Mouse (Mus musculus): ENCODE data around the gene Ulk3.

Gene Ulk3

GRCm38 (mm10) chr9:57589224-57590126 is at the start of gene Ulk3:
TSS of gene Ulk3 (plus strand) at chr9:57589452.
- peak; percentile 74 for DNase-seq

DNA sequence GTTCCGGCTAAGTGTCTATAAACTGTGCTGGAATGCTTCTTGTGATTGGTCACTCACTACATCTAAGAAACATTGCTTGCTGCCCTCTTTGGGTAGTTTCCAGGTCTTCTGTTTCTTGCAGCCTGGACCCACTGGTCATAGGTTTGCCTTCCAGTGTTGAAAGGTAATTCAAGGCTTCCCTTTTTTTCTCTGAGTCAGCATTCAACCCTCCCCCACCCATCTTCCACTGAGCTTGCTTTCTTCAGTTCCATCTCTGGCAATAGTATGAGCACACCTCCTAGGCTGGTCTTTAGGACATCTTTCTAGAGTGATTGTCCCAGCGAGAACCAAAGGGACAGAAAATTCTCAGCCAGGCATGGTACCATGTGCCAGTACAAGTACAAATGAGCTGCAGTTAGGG is 49.7 kb upstream of the Ulk3 start:
- no peak for DNase-seq

DNA sequence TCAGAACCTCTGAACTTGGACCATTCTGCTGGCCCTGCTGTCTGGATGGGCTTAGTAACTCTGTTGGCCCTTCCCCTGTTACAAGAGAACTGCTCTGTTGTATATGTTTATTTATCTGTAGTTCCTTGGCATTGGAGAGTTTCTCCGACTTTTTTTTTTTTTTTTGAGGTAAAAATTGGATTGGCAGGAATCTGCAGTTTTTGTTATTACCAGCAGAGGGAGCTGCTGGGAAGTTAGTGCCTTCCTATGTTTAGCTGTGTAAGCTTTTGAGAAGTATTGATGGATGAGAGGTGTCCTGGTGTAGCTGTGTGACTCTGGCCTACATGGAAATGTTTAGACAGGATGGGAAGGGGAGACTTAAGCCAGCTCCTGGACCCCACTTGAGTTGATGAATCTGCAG is 47.9 kb upstream of the Ulk3 start:
- DNase-seq = peak; percentile 44

GRCm38 (mm10) chr9:57543951-57544350 is 45.3 kb upstream of the Ulk3 start:
- DNase-seq = no peak

GRCm38 (mm10) chr9:57547287-57547686 is 42.0 kb upstream of the Ulk3 start:
- DNase-seq = no peak

DNA sequence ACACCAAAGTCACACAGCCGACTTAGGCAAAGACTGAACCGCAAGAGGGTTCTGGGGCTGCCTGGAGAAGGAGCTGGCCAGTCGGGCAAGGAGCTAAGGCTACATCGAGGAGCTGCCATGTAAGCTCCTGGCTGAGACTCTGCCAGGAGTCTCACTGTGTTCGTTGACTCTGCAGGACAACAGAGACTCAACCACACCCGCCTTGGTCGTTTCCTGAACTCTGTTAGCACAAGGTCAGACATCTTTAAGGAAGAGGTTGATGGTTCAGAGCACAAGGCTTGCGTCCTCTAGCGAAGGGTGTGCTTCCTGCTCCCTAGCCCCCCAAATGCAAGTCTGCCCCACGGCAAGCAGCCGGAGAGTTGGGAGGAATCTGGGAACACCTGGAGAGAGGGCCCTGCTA is 41.4 kb upstream of the Ulk3 start:
- no peak for DNase-seq

DNA sequence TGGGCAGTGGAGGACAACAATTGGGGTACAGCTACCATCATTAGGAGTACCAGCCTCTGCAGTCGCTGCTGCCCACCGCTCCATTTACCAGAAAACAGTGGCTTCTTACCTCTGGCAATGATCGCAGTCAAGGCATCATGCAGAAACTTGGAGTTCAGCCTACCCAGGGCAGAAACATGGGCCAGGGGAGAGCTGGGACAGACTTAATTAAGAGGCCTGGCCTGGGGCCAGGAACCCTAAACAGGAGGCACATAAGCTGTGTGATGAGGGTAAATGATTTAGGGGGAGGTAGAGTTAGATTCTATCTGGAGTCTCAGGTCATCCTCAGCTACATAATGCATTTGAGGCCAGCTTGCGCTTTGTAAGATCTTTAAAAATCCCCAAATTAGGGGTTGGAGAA is 40.1 kb upstream of the Ulk3 start:
- no peak for DNase-seq

- DNase-seq = no peak
Observed at GRCm38 (mm10) chr9:57550126-57550862, 39.0 kb upstream of the Ulk3 start.

GRCm38 (mm10) chr9:57552139-57552887 is 36.9 kb upstream of the Ulk3 start, which contains the start of gene Mpi:
TSS of gene Mpi (minus strand) at chr9:57552763.
- peak; percentile 78 for DNase-seq

DNA sequence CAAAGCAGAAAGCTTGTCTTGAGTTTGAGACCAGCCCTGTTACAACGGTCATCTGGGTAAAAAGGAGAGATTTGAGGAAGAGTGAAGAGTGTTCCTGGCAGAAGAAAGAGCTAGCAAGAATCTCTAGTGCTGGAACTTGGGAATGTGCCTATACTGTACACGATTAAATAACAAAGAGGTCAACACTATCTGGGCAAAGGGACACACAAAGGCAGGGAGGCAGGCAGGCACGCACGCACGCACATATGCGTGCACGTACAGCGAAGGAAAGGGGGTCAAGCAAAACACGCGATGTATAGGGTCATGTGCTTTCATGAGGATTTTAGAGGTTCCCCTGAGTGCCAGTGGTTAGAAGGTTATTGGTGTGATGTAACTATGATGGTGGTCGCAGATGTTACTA is 36.1 kb upstream of the Ulk3 start:
- no peak for DNase-seq

GRCm38 (mm10) chr9:57554753-57555152 is 34.5 kb upstream of the Ulk3 start:
- no peak for DNase-seq

DNA sequence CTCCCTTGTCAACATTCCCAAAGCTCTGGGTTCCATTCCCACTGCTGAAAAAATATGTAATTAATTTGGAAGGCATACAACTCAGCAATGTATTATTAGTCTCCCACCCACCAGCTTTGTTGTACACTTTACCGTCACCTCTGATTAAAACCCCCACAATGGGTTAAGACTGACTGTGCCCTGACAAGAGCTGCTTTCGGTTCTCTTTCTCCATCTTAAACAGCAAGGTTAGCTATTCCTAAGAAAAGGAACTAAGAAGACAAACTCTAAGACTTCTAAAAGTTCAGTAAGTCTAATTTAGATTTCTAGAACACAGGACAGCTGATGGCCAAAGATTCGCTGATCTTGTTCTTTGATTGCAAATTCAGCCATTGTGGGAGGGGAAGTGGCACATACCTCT is 32.0 kb upstream of the Ulk3 start:
- no peak for DNase-seq

- DNase-seq = no peak
Observed at GRCm38 (mm10) chr9:57558625-57559024, 30.6 kb upstream of the Ulk3 start.

DNA sequence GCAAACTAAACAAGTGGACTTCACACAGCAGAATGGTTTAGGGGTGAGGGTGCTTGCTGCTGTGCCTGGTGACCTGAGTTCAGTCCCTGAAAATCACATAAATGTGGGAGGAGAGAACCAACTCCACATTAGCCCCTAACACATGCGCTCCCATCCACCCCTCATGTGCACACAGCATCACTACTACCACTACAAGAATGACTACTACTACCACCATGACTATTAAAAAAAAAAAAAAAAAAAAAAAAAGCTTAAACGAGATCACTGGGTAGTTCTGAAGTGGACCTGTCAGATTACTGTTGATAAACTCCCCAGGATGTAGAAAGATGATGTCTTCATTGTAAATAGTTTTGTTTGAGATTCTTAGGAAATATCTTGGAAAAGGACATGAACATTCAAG is 29.7 kb upstream of the Ulk3 start:
- DNase-seq = no peak

DNA sequence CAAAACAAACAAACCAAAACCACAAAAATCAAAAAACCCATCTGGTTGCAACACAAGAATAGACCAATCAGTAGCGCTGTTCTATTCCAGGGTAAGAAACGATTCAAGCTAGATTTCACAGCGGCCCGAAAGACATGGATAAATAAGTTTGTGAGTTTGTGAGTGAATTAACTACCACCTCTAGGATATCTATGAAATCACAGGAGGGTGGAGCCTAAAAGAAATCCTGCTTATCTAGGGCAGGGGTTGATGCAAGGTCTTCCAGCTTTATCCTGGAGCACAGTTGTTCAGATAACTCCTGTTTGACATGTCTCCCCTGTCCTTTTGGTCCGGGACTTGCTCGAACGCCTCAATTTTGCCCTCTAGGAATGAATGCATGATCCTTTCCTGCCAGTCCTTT is 29.0 kb upstream of the Ulk3 start:
- no peak for DNase-seq

DNA sequence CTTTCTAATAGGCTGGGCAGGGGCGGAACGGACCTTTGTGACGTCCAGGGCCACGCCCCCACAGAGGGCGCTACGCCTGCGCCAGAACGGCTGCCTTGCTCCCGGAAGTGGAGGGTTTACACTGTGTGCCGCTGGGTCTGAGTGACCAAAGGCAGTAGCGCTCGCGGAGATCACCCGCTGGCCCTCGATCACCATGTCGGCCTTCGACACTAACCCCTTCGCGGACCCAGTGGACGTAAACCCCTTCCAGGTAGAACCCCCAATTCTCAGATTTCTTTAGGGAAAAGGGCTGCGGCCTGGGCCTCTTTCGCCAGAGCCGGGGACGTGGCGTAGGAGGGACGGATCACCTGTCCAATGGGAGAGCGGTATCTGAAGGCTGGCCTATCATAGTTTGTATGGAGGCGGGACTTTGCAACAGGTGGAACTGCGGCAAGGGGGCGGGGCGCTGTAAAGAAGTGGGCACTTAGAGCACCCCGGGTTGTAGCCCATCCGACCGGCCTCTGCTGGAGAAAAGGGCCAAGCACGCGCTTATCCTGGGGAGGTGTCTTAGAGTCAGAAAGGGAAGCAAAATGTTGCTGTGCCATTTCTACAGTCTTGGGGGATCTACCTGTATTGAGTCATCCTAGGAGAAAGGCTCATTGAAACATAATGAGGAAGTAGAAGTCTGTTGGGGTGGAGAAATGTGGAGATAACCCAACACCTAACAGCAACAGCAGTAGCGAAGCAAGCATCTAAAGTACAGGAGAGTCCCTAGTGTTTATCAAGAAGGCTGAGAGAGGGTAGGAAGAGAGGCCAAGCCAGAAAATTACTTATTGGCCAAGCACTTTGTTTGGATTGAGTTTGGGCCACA is 28.2 kb upstream of the Ulk3 start, which contains the start of gene Scamp2:
TSS of gene Scamp2 (plus strand) at position 83 of the 850 bp plus-strand sequence.
- DNase-seq = peak; percentile 88

GRCm38 (mm10) chr9:57561711-57562099 is 27.5 kb upstream of the Ulk3 start:
- DNase-seq = no peak

DNA sequence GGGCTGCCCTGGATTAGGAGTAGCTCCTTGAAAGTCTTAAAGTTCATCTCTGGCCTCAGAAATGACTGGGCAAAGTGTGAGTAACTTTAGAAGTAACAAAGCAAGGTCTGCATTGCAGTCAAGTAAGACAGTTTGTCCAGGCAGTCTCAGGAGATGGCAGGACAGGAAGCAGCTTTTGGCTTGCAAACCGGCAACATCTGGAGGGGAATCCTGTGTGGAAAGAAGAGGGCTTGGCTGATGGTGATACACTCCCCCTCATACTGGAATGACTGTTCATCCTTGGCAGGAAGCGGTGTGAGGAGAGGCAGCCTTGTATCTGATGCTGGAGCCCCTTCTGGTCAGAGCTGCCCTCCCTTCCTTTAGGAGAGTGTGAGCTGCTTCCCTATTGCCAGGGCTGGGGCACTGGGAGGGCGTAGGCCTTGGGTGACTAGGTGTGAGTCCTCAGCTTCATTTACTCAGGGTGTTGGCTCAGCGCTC is 26.3 kb upstream of the Ulk3 start:
- DNase-seq = no peak

GRCm38 (mm10) chr9:57564609-57565008 is 24.6 kb upstream of the Ulk3 start:
- DNase-seq = no peak

DNA sequence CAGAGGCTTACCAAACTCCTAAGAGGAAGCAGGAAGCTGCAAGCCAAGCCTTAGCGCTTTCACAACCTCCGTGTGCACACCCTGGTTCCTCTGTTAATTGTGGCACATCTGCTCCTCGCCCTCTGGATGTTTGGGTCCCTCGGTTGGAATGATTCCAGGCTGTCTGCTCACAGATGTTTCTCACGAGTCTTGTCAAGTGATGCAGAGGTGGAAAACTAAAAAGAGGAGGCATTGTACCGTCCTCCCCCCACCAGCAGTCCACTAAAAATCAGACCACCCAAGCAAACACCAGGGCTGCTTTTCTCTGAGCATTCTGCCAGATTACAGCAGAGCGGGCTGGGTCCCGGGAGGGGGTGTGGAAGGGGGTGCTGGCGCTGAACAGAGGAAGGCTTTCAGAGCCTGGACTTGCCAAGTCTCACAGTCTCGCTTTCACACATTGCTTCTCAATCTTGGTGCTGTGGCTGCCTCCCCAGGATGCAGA is 23.5 kb upstream of the Ulk3 start:
- peak; percentile 56 for DNase-seq

- no peak for DNase-seq
Observed at GRCm38 (mm10) chr9:57566846-57567245, 22.4 kb upstream of the Ulk3 start.

- DNase-seq = no peak
Observed at GRCm38 (mm10) chr9:57568500-57568899, 20.8 kb upstream of the Ulk3 start.
